39 mouse cellular contexts compared by ENCODE assay signal in the genomic region with DNA sequence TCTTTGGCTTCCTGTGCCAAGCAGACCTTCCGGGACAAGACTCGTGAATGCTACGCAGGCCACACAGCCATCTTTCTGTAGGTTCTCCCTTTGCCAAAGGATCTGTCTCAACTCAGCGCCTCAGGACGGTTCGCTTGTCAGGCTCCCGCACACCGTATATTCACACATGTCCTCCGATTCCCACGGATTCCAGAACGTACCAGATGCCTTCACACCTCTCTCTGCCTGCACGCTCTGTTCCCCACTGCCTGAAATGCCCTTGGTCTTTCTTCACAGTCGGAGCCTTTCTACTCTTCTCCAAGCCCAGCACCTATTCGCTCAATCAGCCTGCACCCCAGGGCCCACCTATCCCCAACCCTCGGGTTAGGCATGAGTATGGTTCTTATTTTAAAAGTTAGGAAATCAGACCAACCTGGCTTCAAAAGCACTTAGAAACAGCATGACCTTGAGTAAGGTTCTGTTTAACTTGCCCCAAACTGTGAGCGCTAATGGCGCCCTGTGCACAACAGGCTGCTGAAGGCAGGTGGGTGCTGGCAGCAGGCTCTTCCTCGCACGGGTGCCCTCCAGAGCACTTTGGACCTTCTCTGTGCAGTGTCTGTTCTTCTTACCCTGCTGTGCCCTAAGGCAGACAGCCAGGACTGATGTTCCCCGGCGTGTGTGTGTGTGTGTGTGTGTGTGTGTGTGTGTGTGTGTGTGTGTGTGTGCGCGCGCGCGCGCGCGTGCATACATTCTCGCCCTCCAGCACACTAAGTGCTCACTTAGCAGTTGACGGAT. TPM values are rescaled to one million over a fixed set of nuclear protein-coding genes. Genes with fewer than 3 reads are reported as not detected.
A peak's percentile ranks its signal among the peaks of the same experiment; 100 is the strongest.
DNase-seq lines count a peak whose midpoint lies in the region; ATAC-seq and TF ChIP-seq lines count a peak whose summit lies in the region.
"Had no signal": no experiment of that assay in that cellular context is flagged by ENCODE, and none has a peak within 500 bp of the region (broad histone marks: within the 10 kb centered on the region; RNA-seq: fewer than 3 reads in every experiment).

No protein-coding gene starts in this region.

- ATAC-seq in forebrain, embryonic 14.5 days = no peak
- ATAC-seq: forebrain, postnatal 0 days; intestine, postnatal 0 days; Patski had no signal

- H3K27me3 ChIP-seq in forebrain, embryonic 14.5 days (replicated peaks; ENCODE audit: control insufficient read depth, insufficient read depth, low read length) = peaks cover 66% of the 10 kb centered on the region

- peak; percentile 49 to 69 for DNase-seq in frontal cortex, postnatal 36 days (ENCODE audit: low spot score in 2 of 2)
- DNase-seq in frontal cortex, postnatal 25 days (ENCODE audit: low spot score in 2 of 2) = no peak
- peak in 1 of 2 experiments; percentile 41 for DNase-seq in left cerebral cortex, adult 2 months (ENCODE audit: extremely low spot score in 1 of 2, low spot score in 2 of 2)
- no peak for DNase-seq in left cerebral cortex, adult 11 months (ENCODE audit: low spot score)
- DNase-seq in brain, adult 2 months (ENCODE audit: low read depth, low spot score) = peak; percentile 78
- DNase-seq in kidney, postnatal 14 days = peak; percentile 72
- no peak for DNase-seq in forebrain, embryonic 14.5 days (ENCODE audit: low spot score)
- DNase-seq in adrenal gland, adult (ENCODE audit: inconsistent age in 2 of 2, low spot score in 1 of 2) = no peak
- DNase-seq: adrenal gland, postnatal 14 days; cerebellum, adult 11-12 months; cerebellum, adult 9-11 months; embryo, embryonic 11 days; forebrain, postnatal 0 days; gastrocnemius, adult 2 months; gastrocnemius, postnatal 36 days; heart, adult 2 months; heart, postnatal 10 days; liver; lung, adult 2 months; lung, postnatal 10 days; midbrain, embryonic 14.5 days; retina, postnatal 1 day; right cerebral cortex, postnatal 14 days; thymus, postnatal 4 days had no signal

- peaks cover 9% of the 10 kb centered on the region for H3K4me1 ChIP-seq in forebrain, embryonic 14.5 days (ENCODE audit: control insufficient read depth, insufficient read depth, low read length)

- no peak for TF ChIP-seq CTCF in left cerebral cortex, adult 2 months (IDR thresholded peaks at IDR 0.05)

- no peak overlapping the region for H3K9ac ChIP-seq in forebrain, embryonic 14.5 days (ENCODE audit: low read length)
- H3K9ac ChIP-seq: embryonic facial prominence, embryonic 13.5 days; forebrain, postnatal 0 days; heart, embryonic 13.5 days; hindbrain, embryonic 14.5 days; liver, embryonic 14.5 days; neural tube, embryonic 15.5 days had no signal

- H3K9me3 ChIP-seq in forebrain, embryonic 14.5 days (replicated peaks; ENCODE audit: control insufficient read depth, low read length) = no peaks in the 10 kb centered on the region
- H3K9me3 ChIP-seq: embryonic facial prominence, embryonic 13.5 days; heart, embryonic 13.5 days; neural tube, embryonic 15.5 days had no signal

- H3K4me2 ChIP-seq in forebrain, embryonic 14.5 days (ENCODE audit: low read length) = no peak overlapping the region
- H3K4me2 ChIP-seq: heart, embryonic 13.5 days; hindbrain, embryonic 14.5 days; neural tube, embryonic 15.5 days had no signal

- intact Hi-C loops in left cerebral cortex, adult 2 months (cut with DNase I) = no loop called here

- H3K36me3 ChIP-seq in forebrain, embryonic 14.5 days (ENCODE audit: control insufficient read depth, insufficient read depth, low read length) = no peaks in the 10 kb centered on the region
- H3K36me3 ChIP-seq: embryonic facial prominence, embryonic 13.5 days; heart, embryonic 13.5 days; neural tube, embryonic 15.5 days had no signal

- 50% methylated on average over 21 of the region's 31 CpGs for WGBS in forebrain, embryonic 14.5 days

- H3K4me3 ChIP-seq in left cerebral cortex, adult 2 months = no peak overlapping the region
- H3K4me3 ChIP-seq in forebrain, embryonic 14.5 days (ENCODE audit: low read depth, low read length) = no peak overlapping the region
- H3K4me3 ChIP-seq: embryonic facial prominence, embryonic 13.5 days; erythroblast, embryonic 14.5 days; gastrocnemius, adult 2 months; heart, adult 2 months; heart, embryonic 13.5 days; neural tube, embryonic 15.5 days had no signal

- 0 out of 2 replicates have a peak overlapping the region, but pooled peaks have one; percentile 24 for H3K27ac ChIP-seq in left cerebral cortex, adult 2 months
- no peak overlapping the region for H3K27ac ChIP-seq in forebrain, embryonic 14.5 days (ENCODE audit: low read depth, low read length)
- H3K27ac ChIP-seq: embryonic facial prominence, embryonic 13.5 days; gastrocnemius, adult 2 months; heart, adult 2 months; heart, embryonic 13.5 days; hindbrain, embryonic 14.5 days; liver, embryonic 14.5 days; neural tube, embryonic 15.5 days had no signal

RNA-seq across cellular contexts. Expression of gene Kcnj4, which starts 2.2 kb away (rescaled TPM):
- 100 to 1,000 TPM; 186 to 202 TPM for total RNA-seq in left cerebral cortex, adult 2 months (2021)
- 0.18 TPM in 1 of 2 replicates, not detected in the other for polyA plus RNA-seq in forebrain, embryonic 14.5 days (2014; fragmentation: Nextera tagmentation; extraction: Ambion mirVana)
- total RNA-seq: gastrocnemius, postnatal 36 days; hematopoietic stem cell, adult 5-6 weeks; MEL; monocyte, adult 5-6 weeks had no signal
- polyA plus RNA-seq: embryonic facial prominence, embryonic 13.5 days; erythroblast, embryonic 14.5 days; forebrain, embryonic 11.5 days; hindbrain, embryonic 14.5 days; intestine, postnatal 0 days; liver, embryonic 14.5 days; lung, adult 2 months; midbrain, embryonic 14.5 days; neural tube, embryonic 15.5 days; small intestine, adult 2 months; stomach, embryonic 14.5 days; thymus, postnatal 0 days had no signal

RNA-seq across cellular contexts. Expression of gene Kdelr3, which starts 9.0 kb away (rescaled TPM):
- total RNA-seq in left cerebral cortex, adult 2 months (2021) = under 1 TPM; 0.32 to 0.33 TPM
- 6.8 and 8.4 TPM in 2 replicates for polyA plus RNA-seq in forebrain, embryonic 14.5 days (2014; fragmentation: Nextera tagmentation; extraction: Ambion mirVana)
- total RNA-seq: hematopoietic stem cell, adult 5-6 weeks; monocyte, adult 5-6 weeks had no signal
- polyA plus RNA-seq: erythroblast, embryonic 14.5 days had no signal

RNA-seq across cellular contexts. Expression of gene Ddx17, which starts 39.3 kb away (rescaled TPM):
- 100 to 1,000 TPM; 323 to 340 TPM for total RNA-seq in left cerebral cortex, adult 2 months (2021)
- polyA plus RNA-seq in forebrain, embryonic 14.5 days (2014; fragmentation: Nextera tagmentation; extraction: Ambion mirVana) = 88.7 and 97.1 TPM in 2 replicates

RNA-seq across cellular contexts. Expression of gene Csnk1e, which starts 51.9 kb away (rescaled TPM):
- 100 to 1,000 TPM; 153 to 159 TPM for total RNA-seq in left cerebral cortex, adult 2 months (2021)
- polyA plus RNA-seq in forebrain, embryonic 14.5 days (2014; fragmentation: Nextera tagmentation; extraction: Ambion mirVana) = 114 and 158 TPM in 2 replicates

Comparison
In these comparisons a context has a peak if more than half of its experiments do, and no peak if none do; other contexts are left out.
1. DNase-seq: peak in frontal cortex, postnatal 36 days (2 of 2), brain, adult 2 months (single experiment) and kidney, postnatal 14 days (single experiment); none in frontal cortex, postnatal 25 days (0 of 2), left cerebral cortex, adult 11 months (single experiment), forebrain, embryonic 14.5 days (single experiment) and adrenal gland, adult (0 of 2).